Mouse (Mus musculus) stomach, embryonic 15.5 days (tissue): ENCODE measurements around the gene Cysltr2. TPM values are rescaled to one million over a fixed set of nuclear protein-coding genes. Genes with fewer than 3 reads are reported as not detected.

Experiments used
- ATAC-seq: fragments of 200-750 bp; cut with Nextera tagmentation; 2 replicates; pipeline ENCODE4 v1.8.0; 2017; ENCODE audit warnings: low read depth, moderate number of reproducible peaks, moderate TSS enrichment; ENCODE audit not compliant: insufficient read depth, low FRiP score
- H3K27ac ChIP-seq: fragments of 300-500 bp; sonication (generic); 2 replicates; pipeline ENCODE4 v1.5.1; 2015; ENCODE audit warnings: mild to moderate bottlenecking, inconsistent platforms
- H3K27me3 ChIP-seq: fragments of 300-500 bp; sonication (generic); replicated peaks from 2 replicates; pipeline ENCODE4 v1.6.1; 2015; ENCODE audit warnings: inconsistent platforms
- H3K36me3 ChIP-seq: fragments of 300-500 bp; sonication (generic); 2 replicates; pipeline ENCODE4 v1.6.1; 2015; ENCODE audit warnings: inconsistent platforms
- H3K4me1 ChIP-seq: fragments of 300-500 bp; sonication (generic); 2 replicates; pipeline ENCODE4 v1.6.1; 2015; ENCODE audit warnings: inconsistent platforms
- H3K4me2 ChIP-seq: fragments of 300-500 bp; sonication (generic); 2 replicates; pipeline ENCODE4 v1.6.1; 2015; ENCODE audit warnings: mild to moderate bottlenecking, inconsistent platforms
- H3K4me3 ChIP-seq: fragments of 300-500 bp; sonication (generic); replicated peaks from 2 replicates; pipeline ENCODE4 v1.5.1; 2015; ENCODE audit warnings: inconsistent platforms
- H3K9ac ChIP-seq: fragments of 300-500 bp; sonication (generic); 2 replicates; pipeline ENCODE4 v1.6.1; 2015; ENCODE audit warnings: inconsistent platforms
- H3K9me3 ChIP-seq: fragments of 300-500 bp; sonication (generic); 2 replicates; pipeline ENCODE4 v1.6.1; 2016; ENCODE audit warnings: inconsistent platforms
- WGBS: fragments of 180-500 bp; shearing (Covaris S2); methylation state at CpG from one replicate; pipeline ENCODE4 v1.1.7; 2015; 5-methylcytosine and 5-hydroxymethylcytosine counted together
- polyA plus RNA-seq: library from polyadenylated mRNA; unstranded; fragments of >200 nt; fragmentation: Nextera tagmentation; extraction: Ambion mirVana; gene quantifications from 2 replicates; pipeline ENCODE4 v1.2.1, GENCODE M21; 2015

The Cysltr2 gene
- polyA plus RNA-seq, 1 experiment from 2014 or later, result not detected

DNA sequence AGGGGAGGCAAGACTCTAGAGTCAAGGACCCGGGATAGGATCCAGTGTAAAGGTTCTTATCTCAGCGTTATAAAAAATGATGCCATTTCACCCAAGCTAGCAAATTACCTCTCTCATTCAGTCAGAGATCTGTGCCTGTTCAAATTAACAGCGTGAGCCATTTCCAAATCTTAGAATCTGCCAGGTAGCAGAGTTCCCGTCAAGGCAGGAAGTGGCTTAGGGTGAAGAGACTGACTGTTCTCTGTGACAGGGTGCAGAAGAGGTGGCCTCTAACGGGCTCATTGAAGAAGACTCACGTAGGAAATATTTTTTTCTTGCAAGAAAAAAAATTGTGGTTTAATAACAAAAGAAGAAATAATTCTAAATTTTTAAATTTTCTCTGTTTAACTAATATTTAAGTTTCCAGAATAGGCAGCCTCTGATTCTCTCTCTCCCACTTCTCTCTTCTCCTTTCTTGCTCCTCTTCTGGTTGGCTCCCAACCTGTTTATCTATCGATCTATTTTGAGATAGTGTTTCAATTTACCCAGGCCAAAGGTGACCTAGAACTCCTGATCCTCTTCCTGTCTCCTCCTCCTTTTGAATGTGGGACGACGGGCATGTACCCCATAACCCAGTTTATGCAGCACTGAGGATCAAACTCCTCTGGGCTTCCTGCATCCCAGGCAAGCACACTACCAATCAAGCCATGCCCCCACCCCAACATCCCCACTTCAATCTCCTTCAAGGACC, 3.5 kb downstream of the Cysltr2 start:
- no peak for ATAC-seq
- H3K27me3 ChIP-seq, result no peaks in the 10 kb centered on the region
- 59% methylated on average over 9 of the region's 9 CpGs for WGBS
- no peaks in the 10 kb centered on the region for H3K9me3 ChIP-seq
- no peaks in the 10 kb centered on the region for H3K36me3 ChIP-seq
- no peak overlapping the region for H3K4me3 ChIP-seq
- no peak overlapping the region for H3K4me2 ChIP-seq
- no peak overlapping the region for H3K27ac ChIP-seq
- no peak overlapping the region for H3K9ac ChIP-seq
- H3K4me1 ChIP-seq, result no peaks in the 10 kb centered on the region

DNA sequence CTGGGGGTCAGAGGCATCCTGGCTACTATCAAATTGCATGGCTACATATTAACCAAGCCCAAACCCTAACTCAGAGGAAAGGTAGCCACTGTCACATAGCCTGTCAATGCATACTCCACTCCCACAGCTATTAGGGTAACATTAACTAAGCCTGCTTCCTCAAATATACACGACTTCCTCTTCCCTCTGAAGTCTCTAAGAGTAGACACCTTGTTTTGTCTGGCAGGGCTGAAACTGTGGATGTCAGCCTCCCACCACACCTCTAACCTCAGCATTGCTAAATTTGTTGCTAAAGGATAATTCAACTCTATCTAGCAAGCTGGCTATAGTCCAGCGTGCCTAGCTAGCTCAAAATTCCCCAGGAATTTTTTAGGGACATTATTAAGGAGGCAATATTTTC, 7.2 kb downstream of the Cysltr2 start:
- Histone ChIP-seq H3K9me3 (no peaks in the 10 kb centered on the region), H3K4me3 (no peak overlapping the region), H3K4me1 (no peaks in the 10 kb centered on the region), H3K27me3 (no peaks in the 10 kb centered on the region), H3K36me3 (no peaks in the 10 kb centered on the region), H3K4me2 (no peak overlapping the region), H3K9ac (no peak overlapping the region), H3K27ac (no peak overlapping the region)
- no peak for ATAC-seq
- WGBS, result 34% methylated on average over 2 of the region's 2 CpGs

DNA sequence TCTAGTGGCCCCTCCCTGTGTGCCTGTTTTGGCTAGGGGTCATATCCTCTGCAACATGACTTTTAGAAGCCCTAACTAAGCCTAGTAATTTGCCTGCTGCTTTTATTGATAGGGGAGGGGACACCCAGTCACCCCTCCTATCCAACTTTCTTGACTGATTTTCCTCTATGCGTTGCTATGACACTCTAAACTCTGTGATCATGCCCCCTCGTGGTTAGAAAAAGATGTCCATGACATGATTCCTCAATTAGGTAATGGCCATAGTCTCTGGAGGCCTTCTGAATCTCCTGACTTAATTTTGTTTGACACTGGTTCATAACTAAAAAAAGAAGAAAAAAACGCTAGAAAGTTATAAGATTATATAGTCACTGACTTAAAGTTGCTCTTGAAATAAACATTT, 15.6 kb downstream of the Cysltr2 start:
- Histone ChIP-seq H3K4me3 (no peak overlapping the region), H3K9me3 (no peaks in the 10 kb centered on the region), H3K4me2 (no peak overlapping the region), H3K27me3 (no peaks in the 10 kb centered on the region), H3K4me1 (no peaks in the 10 kb centered on the region), H3K36me3 (no peaks in the 10 kb centered on the region), H3K9ac (no peak overlapping the region), H3K27ac (no peak overlapping the region)
- no peak for ATAC-seq
- WGBS, result 41% methylated on average over 3 of the region's 3 CpGs

DNA sequence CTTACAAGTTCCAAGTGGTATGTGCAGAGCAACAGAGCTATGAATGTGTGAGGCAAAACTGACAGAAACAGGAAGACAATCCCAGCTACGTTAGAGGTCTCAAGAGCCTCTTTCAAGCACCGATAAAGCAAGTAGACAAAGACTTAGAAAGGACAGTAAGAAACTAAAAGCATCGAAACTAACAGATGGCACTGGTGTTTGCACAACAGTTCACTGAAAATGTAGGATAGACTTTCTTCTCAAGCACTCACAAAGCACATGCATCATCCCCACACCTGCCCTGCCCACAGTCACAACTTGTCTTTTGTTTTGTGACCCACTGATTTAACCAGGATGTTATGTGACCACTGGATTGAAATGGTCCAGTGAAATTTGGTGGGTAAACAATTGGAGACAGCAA, 17.7 kb downstream of the Cysltr2 start:
- ATAC-seq, result no peak
- Histone ChIP-seq H3K9ac (no peak overlapping the region), H3K9me3 (no peaks in the 10 kb centered on the region), H3K4me3 (no peak overlapping the region), H3K4me2 (no peak overlapping the region), H3K4me1 (no peaks in the 10 kb centered on the region), H3K27me3 (no peaks in the 10 kb centered on the region), H3K36me3 (no peaks in the 10 kb centered on the region), H3K27ac (no peak overlapping the region)
- WGBS, result 89% methylated on average over 3 of the region's 3 CpGs

DNA sequence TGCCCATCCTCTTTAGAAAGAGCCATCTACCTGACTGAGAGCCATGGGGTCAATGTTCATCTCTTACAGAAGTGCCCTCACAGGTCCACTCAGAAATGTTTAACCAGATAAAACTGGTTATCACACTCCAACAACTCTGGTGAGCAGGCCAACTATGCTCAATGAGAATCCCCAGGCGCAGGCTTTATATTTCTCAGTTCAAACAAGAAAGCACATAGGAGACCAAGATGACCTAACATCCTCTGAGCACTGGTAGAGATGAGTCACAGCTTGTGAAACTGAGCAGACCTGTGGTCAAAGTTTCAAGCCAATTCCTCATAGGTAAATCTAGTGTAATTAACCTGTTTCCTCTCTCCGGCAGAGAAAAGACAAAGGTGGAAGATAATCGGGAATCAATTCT, 31.6 kb downstream of the Cysltr2 start:
- H3K36me3 ChIP-seq, result no peaks in the 10 kb centered on the region
- no peak overlapping the region for H3K4me3 ChIP-seq
- H3K9me3 ChIP-seq, result no peaks in the 10 kb centered on the region
- H3K27me3 ChIP-seq, result no peaks in the 10 kb centered on the region
- ATAC-seq, result no peak
- H3K9ac ChIP-seq, result no peak overlapping the region
- no peak overlapping the region for H3K27ac ChIP-seq
- H3K4me1 ChIP-seq, result no peaks in the 10 kb centered on the region
- 94% methylated on average over 3 of the region's 3 CpGs for WGBS
- no peak overlapping the region for H3K4me2 ChIP-seq

DNA sequence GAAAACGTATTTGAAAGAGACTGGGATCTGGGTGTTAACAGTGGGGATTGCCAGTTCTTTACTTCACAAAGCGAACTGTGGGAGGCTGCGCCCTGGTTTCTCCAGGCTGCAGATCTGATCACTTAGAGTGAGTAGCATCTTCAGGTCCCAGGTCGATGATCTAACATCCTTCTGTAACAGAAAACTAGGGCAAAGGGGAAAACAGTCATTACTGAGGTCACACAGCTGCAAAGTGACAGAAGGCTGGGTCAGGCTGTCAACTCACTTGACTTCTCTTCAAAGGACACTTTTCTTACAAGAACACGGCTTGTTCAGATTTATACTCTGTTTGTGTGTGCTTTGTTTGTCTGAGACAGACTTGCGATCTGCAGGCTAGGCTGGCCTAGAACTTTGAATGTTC, 33.5 kb downstream of the Cysltr2 start:
- no peaks in the 10 kb centered on the region for H3K36me3 ChIP-seq
- H3K4me1 ChIP-seq, result no peaks in the 10 kb centered on the region
- H3K27me3 ChIP-seq, result no peaks in the 10 kb centered on the region
- no peak for ATAC-seq
- H3K4me2 ChIP-seq, result no peak overlapping the region
- H3K4me3 ChIP-seq, result no peak overlapping the region
- H3K27ac ChIP-seq, result no peak overlapping the region
- WGBS, result 64% methylated on average over 6 of the region's 6 CpGs
- no peaks in the 10 kb centered on the region for H3K9me3 ChIP-seq
- H3K9ac ChIP-seq, result no peak overlapping the region

DNA sequence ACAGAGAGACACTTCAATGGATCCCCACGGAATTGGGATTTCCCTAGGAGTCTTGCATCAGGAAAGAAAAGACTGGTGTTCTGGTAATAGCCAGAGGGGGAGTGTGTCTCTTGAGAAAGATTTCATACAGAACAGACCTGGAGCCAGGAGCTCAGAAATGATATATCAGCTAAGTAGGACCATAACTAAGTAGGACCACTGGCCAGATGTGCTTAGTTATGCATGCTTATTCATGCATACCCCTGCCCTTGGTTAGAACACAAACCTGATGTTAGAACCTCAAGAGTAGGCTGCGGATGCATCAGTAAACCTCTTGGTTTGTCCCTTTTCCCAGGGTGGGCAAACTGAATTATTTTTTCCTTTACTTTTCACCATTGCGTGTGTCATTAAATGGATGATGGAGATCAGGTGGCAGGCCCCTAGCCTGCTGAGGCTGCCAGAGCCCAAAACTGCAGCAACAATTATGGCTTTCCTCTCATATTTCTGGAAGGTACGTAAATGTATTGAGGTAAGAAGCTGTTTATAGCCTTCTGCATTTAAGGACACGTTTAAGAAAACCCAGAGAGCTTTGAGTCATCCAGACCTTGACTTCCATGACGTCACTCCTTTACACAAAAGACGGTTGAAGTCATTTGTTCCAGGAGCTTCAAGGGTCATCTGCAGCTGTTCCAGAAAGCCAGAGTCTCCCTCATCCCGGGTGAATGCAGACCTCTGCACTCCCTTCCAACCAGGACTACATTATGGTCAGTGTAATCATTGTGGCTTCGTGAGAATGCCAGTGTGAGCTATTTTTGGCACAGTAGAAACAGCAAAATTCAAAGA, 35.0 kb downstream of the Cysltr2 start:
- H3K9ac ChIP-seq, result no peak overlapping the region
- no peaks in the 10 kb centered on the region for H3K27me3 ChIP-seq
- ATAC-seq, result no peak
- H3K4me1 ChIP-seq, result no peaks in the 10 kb centered on the region
- no peak overlapping the region for H3K27ac ChIP-seq
- no peak overlapping the region for H3K4me2 ChIP-seq
- no peak overlapping the region for H3K4me3 ChIP-seq
- 46% methylated on average over 9 of the region's 9 CpGs for WGBS
- H3K36me3 ChIP-seq, result no peaks in the 10 kb centered on the region
- no peaks in the 10 kb centered on the region for H3K9me3 ChIP-seq

DNA sequence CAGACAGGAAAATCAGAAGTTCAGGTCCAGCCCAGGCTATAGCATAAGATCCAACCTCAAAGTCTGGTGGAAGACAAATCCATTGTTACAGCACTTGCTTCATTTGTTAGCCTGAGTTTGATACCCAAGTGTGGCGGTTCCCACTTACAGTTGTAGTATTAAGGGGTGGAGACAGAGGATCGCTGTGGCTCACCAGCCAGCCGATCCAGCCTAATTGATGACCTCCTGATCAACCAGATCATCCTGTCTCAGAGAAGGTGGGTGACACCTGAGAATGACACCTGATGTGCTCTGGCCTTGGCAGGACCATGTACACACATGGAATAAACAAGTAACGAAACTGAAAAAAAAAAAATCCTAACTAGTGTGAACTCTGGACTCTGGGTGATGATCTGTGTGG, 47.1 kb downstream of the Cysltr2 start:
- H3K4me2 ChIP-seq, result no peak overlapping the region
- no peaks in the 10 kb centered on the region for H3K27me3 ChIP-seq
- no peaks in the 10 kb centered on the region for H3K36me3 ChIP-seq
- H3K4me1 ChIP-seq, result no peaks in the 10 kb centered on the region
- 85% methylated on average over 4 of the region's 4 CpGs for WGBS
- no peak for ATAC-seq
- H3K9me3 ChIP-seq, result no peaks in the 10 kb centered on the region
- H3K27ac ChIP-seq, result no peak overlapping the region
- no peak overlapping the region for H3K9ac ChIP-seq
- no peak overlapping the region for H3K4me3 ChIP-seq

- H3K27me3 ChIP-seq, result no peaks in the 10 kb centered on the region
- H3K4me1 ChIP-seq, result no peaks in the 10 kb centered on the region
- no peak overlapping the region for H3K4me2 ChIP-seq
- H3K9me3 ChIP-seq, result no peaks in the 10 kb centered on the region
- no peaks in the 10 kb centered on the region for H3K36me3 ChIP-seq
- WGBS, result 36% methylated on average over 10 of the region's 10 CpGs
- H3K9ac ChIP-seq, result no peak overlapping the region
- H3K4me3 ChIP-seq, result no peak overlapping the region
- ATAC-seq, result no peak
- H3K27ac ChIP-seq, result no peak overlapping the region
These were observed 48.6 kb downstream of the Cysltr2 start for GRCm38 (mm10) chr14:73000325-73000724.

DNA sequence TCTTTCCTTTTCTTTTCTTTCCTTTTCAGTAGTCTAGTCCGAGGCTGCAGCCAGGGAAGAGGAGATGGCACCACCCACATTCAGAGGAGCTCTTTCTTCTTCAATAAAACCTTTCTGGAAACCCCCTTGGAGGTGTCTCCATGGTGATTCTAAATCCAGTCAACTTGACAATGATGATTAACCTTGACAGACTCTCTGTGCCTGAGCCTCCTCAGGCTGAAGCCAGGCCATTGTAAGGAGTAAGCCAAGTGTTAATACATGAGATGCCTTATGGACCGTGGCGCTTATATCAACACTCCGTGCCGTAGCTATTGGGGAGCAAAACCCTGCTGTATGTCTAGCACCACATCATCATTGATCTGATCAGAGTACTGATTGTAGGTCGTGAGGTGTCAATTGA, 50.8 kb downstream of the Cysltr2 start:
- Histone ChIP-seq H3K36me3 (no peaks in the 10 kb centered on the region), H3K9ac (no peak overlapping the region)
- ATAC-seq, result no peak

DNA sequence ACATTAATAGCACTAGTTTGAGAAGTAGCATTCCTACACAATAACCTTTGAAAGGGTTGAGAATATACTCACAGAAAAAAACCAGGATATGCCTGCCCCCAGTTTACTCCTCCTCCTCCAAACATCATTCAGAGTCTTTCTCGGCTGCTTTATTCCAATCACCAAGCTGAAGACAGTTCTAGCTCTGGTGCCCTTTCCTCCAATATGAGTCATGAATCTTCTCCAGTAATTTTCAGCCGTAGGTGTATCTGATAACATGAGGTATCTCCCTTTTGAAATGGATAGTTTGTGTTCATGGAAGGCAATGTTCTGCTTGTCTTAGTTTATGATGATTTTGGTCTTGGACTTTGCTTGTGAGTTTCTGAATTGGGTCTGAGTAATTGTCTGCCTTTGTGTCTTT, 62.9 kb downstream of the Cysltr2 start:
- no peaks in the 10 kb centered on the region for H3K27me3 ChIP-seq
- no peak for ATAC-seq
- peaks cover 6% of the 10 kb centered on the region; the same call in 1 of the 2 replicates for H3K4me1 ChIP-seq
- H3K9ac ChIP-seq, result no peak overlapping the region
- H3K9me3 ChIP-seq, result no peaks in the 10 kb centered on the region
- no peak overlapping the region for H3K4me2 ChIP-seq
- 79% methylated on average over 2 of the region's 2 CpGs for WGBS
- H3K36me3 ChIP-seq, result no peaks in the 10 kb centered on the region
- no peak overlapping the region for H3K27ac ChIP-seq
- H3K4me3 ChIP-seq, result no peak overlapping the region

More for the DNA sequence above, 50.8 kb downstream of the Cysltr2 start:
- H3K4me1 ChIP-seq, result no peaks in the 10 kb centered on the region
- no peaks in the 10 kb centered on the region for H3K27me3 ChIP-seq
- H3K4me3 ChIP-seq, result no peak overlapping the region
- WGBS, result 83% methylated on average over 6 of the region's 6 CpGs
- H3K4me2 ChIP-seq, result no peak overlapping the region
- H3K27ac ChIP-seq, result no peak overlapping the region
- no peaks in the 10 kb centered on the region for H3K9me3 ChIP-seq

GRCm38 (mm10) chr14:72985113-72985512, 63.8 kb downstream of the Cysltr2 start:
- peaks cover 6% of the 10 kb centered on the region; the same call in 1 of the 2 replicates for H3K4me1 ChIP-seq
- H3K27ac ChIP-seq, result no peak overlapping the region
- no peak overlapping the region for H3K4me3 ChIP-seq
- 88% methylated on average over 5 of the region's 5 CpGs for WGBS
- no peaks in the 10 kb centered on the region for H3K27me3 ChIP-seq
- ATAC-seq, result no peak
- no peak overlapping the region for H3K9ac ChIP-seq
- H3K4me2 ChIP-seq, result no peak overlapping the region
- H3K36me3 ChIP-seq, result no peaks in the 10 kb centered on the region
- no peaks in the 10 kb centered on the region for H3K9me3 ChIP-seq
